Mouse (Mus musculus) right cerebral cortex, postnatal 14 days (tissue): ENCODE data around the gene Uchl1.

Experiments
- DNase-seq: peaks from one replicate; pipeline ENCODE4 v3.0.0; 2022

Gene Uchl1

DNA sequence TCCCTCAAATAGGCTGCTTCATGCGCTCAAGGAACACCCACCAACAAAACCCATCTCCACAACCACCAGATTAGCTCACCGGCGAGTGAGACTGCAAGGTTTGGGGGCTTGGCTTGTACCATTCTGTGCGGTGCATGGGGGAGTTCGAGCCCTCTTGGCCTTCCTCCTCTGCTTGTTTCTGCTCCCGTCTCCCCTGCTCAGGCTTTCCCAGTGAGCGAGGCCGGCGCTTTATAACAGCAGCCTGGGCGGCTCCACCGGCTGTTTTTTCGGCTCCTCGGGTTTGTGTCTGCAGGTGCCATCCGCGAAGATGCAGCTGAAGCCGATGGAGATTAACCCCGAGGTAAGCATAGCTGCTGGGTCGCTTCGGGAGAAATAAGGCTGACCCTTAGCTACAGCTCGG is at the start of gene Uchl1:
Uchl1 (plus strand) TSS at position 109 of the 400 bp plus-strand sequence.
- DNase-seq, result peak; percentile 90

DNA sequence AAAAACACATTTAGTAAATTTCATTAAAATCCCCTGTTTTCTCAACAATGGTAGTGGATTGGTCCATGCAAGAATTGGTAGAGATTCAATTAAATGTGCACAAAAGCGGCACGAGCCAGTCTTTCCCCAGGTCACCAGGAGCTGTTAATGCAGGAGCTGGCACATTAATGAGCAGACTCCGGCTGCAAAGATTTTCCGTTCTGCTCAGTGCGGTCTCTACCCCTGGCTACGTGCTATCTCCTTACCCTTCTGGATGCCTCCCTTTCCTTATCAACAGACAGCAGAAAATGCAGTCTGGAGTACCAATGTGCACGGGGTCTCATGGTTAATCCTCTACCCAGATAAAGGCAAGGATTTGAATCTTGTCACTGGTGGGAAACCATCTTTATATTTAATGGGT is 48.1 kb upstream of the Uchl1 start:
- DNase-seq, result no peak

- no peak for DNase-seq
Observed at GRCm38 (mm10) chr5:66635459-66636079, 40.3 kb upstream of the Uchl1 start.

DNA sequence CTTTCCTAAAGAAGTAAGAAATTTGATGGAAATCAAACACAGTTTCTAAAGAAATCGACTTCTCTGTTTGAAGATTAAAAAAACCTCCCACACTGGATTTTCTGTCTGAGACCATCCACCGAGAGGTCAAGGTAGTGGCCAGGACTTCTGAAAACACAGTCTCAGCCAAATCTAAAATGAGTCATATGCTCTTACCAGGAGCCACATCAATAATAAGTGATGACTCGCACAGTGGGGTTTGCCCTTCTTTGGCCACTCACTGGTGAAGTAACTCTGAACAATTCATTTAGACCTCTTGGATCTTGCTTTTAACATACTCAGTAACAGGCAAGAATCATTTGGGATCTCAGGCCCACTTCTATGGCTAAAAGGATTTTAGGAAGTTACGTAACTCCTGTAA is 33.7 kb upstream of the Uchl1 start:
- no peak for DNase-seq

DNA sequence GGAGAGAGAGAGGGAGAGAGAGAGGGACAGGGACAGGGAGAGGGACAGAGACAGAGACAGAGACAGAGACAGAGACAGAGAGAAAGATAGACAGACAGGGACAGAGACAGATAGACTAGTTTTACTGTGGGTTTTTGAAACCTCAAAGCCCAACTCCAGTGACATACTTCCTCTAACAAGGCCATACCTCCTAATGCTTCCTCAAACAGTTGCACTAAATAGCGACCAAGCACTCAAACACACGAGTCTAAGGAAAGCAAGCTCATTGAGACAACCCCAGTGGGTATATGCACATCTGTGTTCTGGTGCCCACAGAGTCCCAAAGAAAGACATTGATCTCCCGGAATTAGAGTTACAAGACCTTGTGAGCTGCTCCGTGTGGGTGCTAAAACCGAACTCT is 32.6 kb upstream of the Uchl1 start:
- DNase-seq, result no peak

DNA sequence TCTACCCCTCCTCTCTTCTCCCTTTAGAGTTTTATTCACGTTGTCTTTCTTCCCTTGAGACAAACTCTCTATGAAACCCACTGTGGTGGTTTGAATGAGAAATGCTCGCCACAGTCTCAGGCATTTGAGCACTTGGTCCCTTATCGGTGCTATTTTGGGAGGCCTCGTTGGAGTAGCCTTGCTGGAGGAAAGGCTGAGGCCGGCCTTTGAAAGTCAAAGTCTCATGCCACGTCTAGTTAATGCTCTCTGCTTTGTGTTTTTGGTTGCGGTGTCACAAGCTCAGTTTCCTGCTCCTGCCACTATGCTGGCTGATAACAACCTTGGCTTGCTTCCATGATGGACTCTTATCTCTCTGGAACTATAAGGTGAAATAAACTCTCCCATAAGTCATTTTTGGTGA is 28.4 kb upstream of the Uchl1 start:
- DNase-seq, result no peak

DNA sequence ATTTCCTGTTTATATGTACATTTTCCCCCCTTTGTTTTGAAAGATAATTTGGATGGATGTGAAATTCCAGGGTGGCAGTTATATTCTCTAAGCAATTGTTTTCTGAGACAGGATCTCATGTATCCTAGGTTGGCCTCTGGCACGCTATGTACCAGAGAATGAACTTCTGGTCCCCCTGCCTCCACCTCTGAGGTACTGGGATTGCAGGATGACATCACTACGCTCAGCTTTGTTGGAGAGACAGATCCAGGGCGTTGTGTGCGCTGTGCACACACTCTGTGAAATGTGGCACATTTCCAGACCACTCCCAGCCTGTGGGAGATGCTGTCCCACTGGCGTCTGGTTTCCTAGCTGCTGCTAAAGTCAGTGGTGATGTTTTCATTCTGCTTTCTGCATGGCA is 21.7 kb upstream of the Uchl1 start:
- DNase-seq, result no peak

DNA sequence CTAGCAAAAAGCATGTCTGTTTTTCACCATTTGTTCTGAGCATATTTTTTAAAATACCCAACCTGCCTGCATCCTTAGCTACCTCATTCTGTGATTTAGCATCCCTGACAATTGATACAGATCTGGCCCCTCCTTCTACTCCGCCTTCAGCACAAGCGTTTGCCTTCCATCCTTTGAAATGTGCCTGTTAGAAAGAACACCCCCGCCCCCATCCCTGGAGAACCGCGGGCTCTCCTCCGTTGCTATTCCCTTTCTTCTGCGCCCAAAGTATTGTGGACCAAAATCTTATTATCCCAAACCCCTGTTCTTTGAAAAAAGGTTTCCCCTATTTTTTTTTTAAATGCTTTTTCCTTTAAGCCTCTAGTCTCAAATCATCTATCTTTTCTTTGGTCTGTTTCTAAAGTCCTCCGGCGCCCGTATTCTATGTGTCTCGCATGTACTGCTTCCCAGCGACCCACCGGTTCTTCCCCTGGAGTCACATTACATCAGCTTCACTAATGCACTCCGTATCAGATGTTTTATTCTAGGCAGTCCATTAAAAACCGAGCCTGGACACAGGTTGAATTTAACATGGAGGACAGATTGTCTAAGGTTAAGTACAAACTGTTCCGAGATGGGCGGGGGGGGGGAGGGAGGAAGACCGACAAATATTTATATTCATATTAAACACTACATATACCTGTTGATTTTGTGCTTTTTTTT is 551 bp upstream of the Uchl1 start:
- peak; percentile 64 for DNase-seq

- DNase-seq, result peak; percentile 77
Observed at GRCm38 (mm10) chr5:66676457-66677117, 696 bp downstream of the Uchl1 start.

- DNase-seq, result peak; percentile 44
Observed at GRCm38 (mm10) chr5:66677411-66678345, 1.8 kb downstream of the Uchl1 start.

DNA sequence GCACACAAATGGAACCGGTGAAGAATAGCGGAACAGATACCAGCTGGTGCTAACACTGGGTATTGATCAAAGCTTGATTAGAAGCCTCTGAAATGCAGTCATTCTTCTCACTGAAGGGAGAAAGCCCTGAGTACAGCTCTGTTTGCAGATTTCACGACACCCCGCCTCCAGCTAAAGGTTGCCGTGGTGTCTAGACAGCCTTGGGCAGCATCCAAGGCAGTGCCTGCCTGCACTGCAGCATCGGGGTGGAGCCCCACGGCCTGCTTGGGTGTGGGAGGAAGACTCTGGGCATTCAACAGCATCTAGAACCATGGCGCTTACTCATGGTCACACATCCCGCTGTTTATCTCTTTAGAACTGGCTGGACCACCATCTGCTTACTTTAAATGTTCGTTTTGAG is 3.3 kb downstream of the Uchl1 start:
- DNase-seq, result peak; percentile 62

GRCm38 (mm10) chr5:66685930-66686329 is 10.0 kb downstream of the Uchl1 start:
- no peak for DNase-seq

DNA sequence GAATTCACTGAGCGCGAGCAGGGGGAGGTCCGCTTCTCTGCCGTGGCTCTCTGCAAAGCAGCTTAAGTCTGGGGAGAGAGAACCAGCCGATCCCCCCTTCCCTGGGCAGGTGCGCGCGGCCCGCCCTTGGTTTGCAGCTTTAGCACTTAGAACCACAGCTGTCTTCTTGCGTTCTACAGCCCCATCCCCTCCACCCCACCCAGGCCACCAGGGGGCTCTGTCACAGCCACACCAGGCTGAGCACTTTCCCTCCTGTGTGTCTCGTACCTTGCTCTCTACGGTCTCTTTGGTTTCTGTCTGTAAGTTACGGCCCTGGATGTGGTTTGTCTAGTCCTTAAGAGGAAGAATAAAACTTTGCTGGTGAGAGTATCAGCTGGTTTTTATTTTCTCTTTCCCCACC is 11.0 kb downstream of the Uchl1 start:
- no peak for DNase-seq

GRCm38 (mm10) chr5:66687737-66688136 is 11.8 kb downstream of the Uchl1 start:
- DNase-seq, result no peak

GRCm38 (mm10) chr5:66688286-66688685 is 12.4 kb downstream of the Uchl1 start:
- DNase-seq, result no peak

- DNase-seq, result no peak
Observed at GRCm38 (mm10) chr5:66689796-66690195, 13.9 kb downstream of the Uchl1 start.

GRCm38 (mm10) chr5:66693231-66693630 is 17.3 kb downstream of the Uchl1 start:
- DNase-seq, result no peak

GRCm38 (mm10) chr5:66697119-66697518 is 21.2 kb downstream of the Uchl1 start:
- DNase-seq, result no peak

GRCm38 (mm10) chr5:66699911-66700310 is 24.0 kb downstream of the Uchl1 start:
- DNase-seq, result no peak

GRCm38 (mm10) chr5:66701951-66702350 is 26.1 kb downstream of the Uchl1 start:
- no peak for DNase-seq

GRCm38 (mm10) chr5:66703317-66704004 is 27.6 kb downstream of the Uchl1 start:
- DNase-seq, result no peak

- no peak for DNase-seq
Observed at GRCm38 (mm10) chr5:66707859-66708258, 32.0 kb downstream of the Uchl1 start.
